Mouse (Mus musculus) neural tube, embryonic 13.5 days (tissue): ENCODE data around the gene Tent5b. TPM values are rescaled to one million over a fixed set of nuclear protein-coding genes. Genes with fewer than 3 reads are reported as not detected.

ENCODE experiments used
- ATAC-seq: fragments of 200-750 bp; cut with Nextera tagmentation; 2 replicates; pipeline ENCODE4 v1.8.0; 2017; ENCODE audit warnings: low read depth, mild to moderate bottlenecking, moderate TSS enrichment, moderate library complexity
- H3K27ac ChIP-seq: fragments of 300-500 bp; sonication (generic); replicated peaks from 2 replicates; pipeline ENCODE4 v1.5.1; 2015; ENCODE audit warnings: moderate library complexity, mild to moderate bottlenecking, inconsistent platforms
- H3K27me3 ChIP-seq: fragments of 300-500 bp; sonication (generic); 2 replicates; pipeline ENCODE4 v1.6.1; 2015; ENCODE audit warnings: mild to moderate bottlenecking, inconsistent platforms
- H3K36me3 ChIP-seq: fragments of 300-500 bp; sonication (generic); 2 replicates; pipeline ENCODE4 v1.6.1; 2015; ENCODE audit warnings: mild to moderate bottlenecking, inconsistent platforms
- H3K4me1 ChIP-seq: fragments of 300-500 bp; sonication (generic); replicated peaks from 2 replicates; pipeline ENCODE4 v1.6.1; 2015; ENCODE audit warnings: inconsistent platforms
- H3K4me2 ChIP-seq: fragments of 300-500 bp; sonication (generic); 2 replicates; pipeline ENCODE4 v1.6.1; 2015; ENCODE audit warnings: inconsistent platforms, mild to moderate bottlenecking, moderate library complexity
- H3K4me3 ChIP-seq: fragments of 300-500 bp; sonication (generic); 2 replicates; pipeline ENCODE4 v1.5.1; 2015; ENCODE audit warnings: mild to moderate bottlenecking, inconsistent platforms
- H3K9ac ChIP-seq: fragments of 300-500 bp; sonication (generic); 2 replicates; pipeline ENCODE4 v1.6.1; 2015; ENCODE audit warnings: moderate library complexity, mild to moderate bottlenecking, inconsistent platforms
- H3K9me3 ChIP-seq: fragments of 300-500 bp; sonication (generic); 2 replicates; pipeline ENCODE4 v1.6.1; 2016; ENCODE audit warnings: inconsistent platforms
- WGBS: fragments of 180-500 bp; shearing (Covaris S2); methylation state at CpG from one replicate; pipeline ENCODE4 v1.1.7; 2015; 5-methylcytosine and 5-hydroxymethylcytosine counted together
- polyA plus RNA-seq: library from polyadenylated mRNA; unstranded; fragments of >200 nt; fragmentation: Nextera tagmentation; extraction: Ambion mirVana; gene quantifications from 2 replicates; pipeline ENCODE4 v1.2.1, GENCODE M21; 2015

The Tent5b gene
- polyA plus RNA-seq, 1 experiment from 2014 or later, result 0.14 TPM

DNA sequence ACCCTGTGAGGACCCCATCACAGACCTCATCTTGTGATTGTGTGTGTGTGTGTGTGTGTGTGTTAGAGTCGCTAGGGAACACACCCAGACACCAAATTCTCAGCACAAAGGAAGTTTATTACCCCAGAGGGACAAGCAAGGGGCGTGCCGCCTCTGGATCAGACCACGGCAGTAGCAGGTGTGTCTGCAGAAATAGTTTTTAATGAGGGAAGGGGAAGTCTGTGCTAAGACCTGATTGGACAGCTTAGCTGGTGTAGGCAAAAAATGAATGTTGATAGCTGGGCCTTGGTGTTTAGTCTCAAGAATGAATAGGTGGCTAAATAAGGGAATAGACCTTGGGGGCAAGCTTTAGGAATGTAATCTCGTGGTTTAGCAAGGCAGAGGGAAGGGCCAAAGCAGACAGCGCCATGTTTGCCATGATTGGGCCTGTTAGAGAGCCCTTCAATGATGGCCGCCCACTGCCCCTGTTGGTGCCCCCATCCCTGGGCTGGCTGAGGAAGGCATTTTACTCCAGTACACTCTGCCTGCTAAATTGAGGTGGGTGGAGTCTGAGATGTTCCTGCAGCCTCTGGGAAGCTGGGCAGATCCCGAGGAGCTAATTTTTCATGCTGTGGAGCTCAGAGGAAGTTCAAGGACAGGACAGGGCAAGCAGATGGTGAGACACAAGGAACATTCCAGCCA lies 31.1 kb upstream of the Tent5b start:
- Histone ChIP-seq H3K9me3 (no peaks in the 10 kb centered on the region), H3K9ac (no peak overlapping the region), H3K4me1 (0 out of 2 replicates have a peak, but pooled peaks cover 12% of the 10 kb centered on the region), H3K4me2 (no peak overlapping the region), H3K27ac (no peak overlapping the region), H3K4me3 (no peak overlapping the region), H3K36me3 (no peaks in the 10 kb centered on the region), H3K27me3 (no peaks in the 10 kb centered on the region)
- WGBS, result 50% methylated on average over 8 of the region's 8 CpGs
- ATAC-seq, result no peak

DNA sequence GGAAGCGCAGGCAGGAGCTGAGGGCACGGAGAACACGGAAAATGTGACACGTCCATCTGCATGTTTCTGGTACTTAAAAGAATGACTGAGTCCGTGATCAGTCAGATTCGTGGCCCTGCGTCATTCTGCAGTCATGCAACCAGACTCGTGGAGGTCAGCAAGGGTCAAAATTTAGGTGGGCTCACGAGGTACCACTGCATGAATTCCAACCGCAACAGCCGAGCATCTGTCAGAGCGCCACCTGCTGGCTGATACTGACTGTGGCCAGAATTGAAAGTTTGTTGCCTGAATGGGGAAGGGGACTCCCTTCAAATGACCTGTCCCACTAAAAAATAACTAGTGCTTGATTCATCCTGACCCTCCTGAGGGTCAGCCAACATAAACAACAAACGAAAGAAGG lies 30.2 kb upstream of the Tent5b start:
- Histone ChIP-seq H3K9ac (no peak overlapping the region), H3K9me3 (no peaks in the 10 kb centered on the region), H3K36me3 (no peaks in the 10 kb centered on the region), H3K4me2 (0 out of 2 replicates have a peak overlapping the region, but pooled peaks have one; percentile 11), H3K27me3 (no peaks in the 10 kb centered on the region), H3K4me1 (0 out of 2 replicates have a peak, but pooled peaks cover 12% of the 10 kb centered on the region), H3K27ac (no peak overlapping the region), H3K4me3 (no peak overlapping the region)
- 17% methylated on average over 13 of the region's 13 CpGs for WGBS
- ATAC-seq, result no peak

DNA sequence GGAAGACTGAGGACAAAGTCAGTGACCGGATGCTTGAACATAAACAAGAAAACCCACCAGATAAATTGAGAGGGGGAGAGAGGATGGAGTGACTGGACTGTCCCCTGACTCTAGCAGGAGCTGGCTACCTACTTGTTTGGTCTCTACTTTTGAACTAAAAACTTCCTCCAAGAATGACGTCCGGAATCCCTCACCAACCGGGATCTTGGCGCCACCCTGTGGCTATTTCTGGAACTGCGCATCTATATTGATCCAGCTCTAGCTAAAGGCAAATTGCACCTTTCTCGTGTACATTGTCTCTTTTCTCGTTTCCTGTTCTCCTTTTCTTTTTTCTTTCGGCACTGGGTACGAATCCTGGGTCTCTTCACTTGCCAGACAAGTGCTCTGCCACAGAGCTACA lies 28.4 kb upstream of the Tent5b start:
- Histone ChIP-seq H3K4me2 (no peak overlapping the region), H3K27ac (no peak overlapping the region), H3K4me3 (no peak overlapping the region), H3K9me3 (no peaks in the 10 kb centered on the region), H3K9ac (no peak overlapping the region), H3K36me3 (no peaks in the 10 kb centered on the region), H3K4me1 (0 out of 2 replicates have a peak, but pooled peaks cover 12% of the 10 kb centered on the region), H3K27me3 (no peaks in the 10 kb centered on the region)
- WGBS, result 14% methylated on average over 10 of the region's 10 CpGs
- ATAC-seq, result no peak

DNA sequence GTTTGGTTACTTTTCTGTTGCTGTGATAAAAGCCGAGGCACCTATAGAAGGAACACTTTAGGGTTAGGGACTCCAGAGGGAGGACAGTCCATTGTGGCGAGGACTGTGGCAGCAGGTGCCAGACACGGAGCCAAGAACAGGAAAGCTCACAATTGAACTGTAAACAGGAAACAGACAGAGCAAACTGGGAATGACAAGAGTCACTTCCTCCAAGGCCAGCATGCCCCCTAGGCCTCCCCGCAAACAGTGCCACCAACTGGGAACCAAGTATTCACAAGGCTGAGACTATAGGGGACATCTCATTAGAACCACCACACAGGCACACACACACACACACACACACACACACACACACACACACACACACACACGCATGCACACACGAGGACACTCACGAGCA lies 27.5 kb upstream of the Tent5b start:
- Histone ChIP-seq H3K9me3 (no peaks in the 10 kb centered on the region), H3K9ac (no peak overlapping the region), H3K4me1 (0 out of 2 replicates have a peak, but pooled peaks cover 12% of the 10 kb centered on the region), H3K27ac (no peak overlapping the region), H3K27me3 (no peaks in the 10 kb centered on the region), H3K4me3 (no peak overlapping the region), H3K4me2 (no peak overlapping the region), H3K36me3 (no peaks in the 10 kb centered on the region)
- whole genome bisulfite sequencing, result 73% methylated on average over 7 of the region's 7 CpGs
- no peak for ATAC-seq

DNA sequence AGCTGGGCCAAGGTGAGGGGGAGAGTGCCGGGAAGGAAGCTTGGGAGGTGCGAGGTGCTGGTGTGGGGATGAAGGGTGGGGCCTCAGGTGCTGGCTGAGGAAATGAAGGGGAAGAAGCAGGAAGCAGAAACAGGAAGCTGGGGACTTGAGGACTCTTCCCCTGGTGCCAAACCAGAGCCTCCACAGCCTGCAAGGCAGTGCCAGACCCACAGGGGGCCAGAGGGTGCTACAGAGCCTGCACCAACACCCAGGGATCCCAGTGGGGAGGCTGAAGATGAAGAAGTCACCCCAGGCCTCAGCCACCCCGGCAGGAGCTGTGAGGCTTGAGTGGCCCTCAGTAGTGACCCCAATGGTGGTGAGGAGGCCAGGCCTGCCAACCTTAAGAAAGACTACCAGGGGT lies 21.9 kb upstream of the Tent5b start:
- H3K9ac ChIP-seq, result no peak overlapping the region
- H3K4me2 ChIP-seq, result no peak overlapping the region
- H3K9me3 ChIP-seq, result no peaks in the 10 kb centered on the region
- no peaks in the 10 kb centered on the region for H3K36me3 ChIP-seq
- no peak overlapping the region for H3K4me3 ChIP-seq
- no peak overlapping the region for H3K27ac ChIP-seq
- ATAC-seq, result no peak
- no peaks in the 10 kb centered on the region for H3K27me3 ChIP-seq
- WGBS, result 75% methylated on average over 3 of the region's 3 CpGs
- H3K4me1 ChIP-seq, result no peaks in the 10 kb centered on the region

DNA sequence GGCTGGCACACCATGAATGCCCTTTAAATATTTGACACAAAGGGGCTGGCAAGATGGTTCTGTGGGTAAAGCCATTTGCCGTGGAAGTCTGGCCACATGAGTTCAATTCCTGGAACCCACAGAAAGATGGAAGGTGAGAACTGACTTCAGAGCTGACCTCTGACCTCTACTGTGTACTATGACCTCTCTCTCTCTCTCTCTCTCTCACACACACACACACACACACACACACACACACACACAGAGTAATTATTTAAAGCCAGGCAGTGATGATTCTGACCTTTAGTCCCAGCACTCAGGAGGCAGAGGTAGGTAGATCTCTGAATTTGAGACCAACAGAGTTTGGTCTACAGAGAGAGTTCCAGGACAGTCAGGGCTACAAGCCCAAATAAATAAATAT lies 19.9 kb upstream of the Tent5b start:
- Histone ChIP-seq H3K4me2 (no peak overlapping the region), H3K36me3 (no peaks in the 10 kb centered on the region), H3K27ac (no peak overlapping the region), H3K4me3 (no peak overlapping the region), H3K4me1 (no peaks in the 10 kb centered on the region), H3K27me3 (no peaks in the 10 kb centered on the region), H3K9me3 (no peaks in the 10 kb centered on the region), H3K9ac (no peak overlapping the region)
- no peak for ATAC-seq
- 92% methylated on average over 1 of the region's 1 CpGs for WGBS

DNA sequence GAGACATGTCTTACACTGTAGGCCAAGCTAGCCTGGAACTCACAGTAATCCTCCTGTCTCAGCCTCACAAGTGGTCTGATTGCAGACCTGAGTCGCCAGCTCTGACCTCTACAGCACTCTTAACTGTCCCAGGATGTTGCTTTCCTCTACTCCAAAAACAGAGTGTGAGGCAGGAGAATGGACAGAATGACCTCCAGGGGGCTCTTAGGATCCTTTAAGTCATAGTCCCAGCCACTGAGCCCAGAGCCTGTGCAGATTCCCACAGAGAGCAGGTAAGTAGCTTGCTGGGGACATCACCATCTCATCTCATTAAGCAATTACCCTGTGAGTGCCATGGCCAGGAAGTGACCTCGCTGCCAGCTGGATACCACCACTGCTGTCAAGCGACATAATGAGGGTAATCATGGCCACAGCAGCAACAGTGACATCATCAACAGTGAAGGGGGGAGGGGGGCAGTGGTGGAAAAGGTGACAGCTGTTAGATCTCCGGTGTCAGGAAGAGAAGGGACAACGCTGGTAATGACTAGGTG lies 19.1 kb upstream of the Tent5b start:
- Histone ChIP-seq H3K36me3 (no peaks in the 10 kb centered on the region), H3K27me3 (no peaks in the 10 kb centered on the region), H3K9ac (no peak overlapping the region), H3K9me3 (no peaks in the 10 kb centered on the region), H3K27ac (no peak overlapping the region), H3K4me2 (no peak overlapping the region), H3K4me1 (no peaks in the 10 kb centered on the region), H3K4me3 (no peak overlapping the region)
- ATAC-seq, result no peak
- WGBS, result 36% methylated on average over 5 of the region's 5 CpGs

DNA sequence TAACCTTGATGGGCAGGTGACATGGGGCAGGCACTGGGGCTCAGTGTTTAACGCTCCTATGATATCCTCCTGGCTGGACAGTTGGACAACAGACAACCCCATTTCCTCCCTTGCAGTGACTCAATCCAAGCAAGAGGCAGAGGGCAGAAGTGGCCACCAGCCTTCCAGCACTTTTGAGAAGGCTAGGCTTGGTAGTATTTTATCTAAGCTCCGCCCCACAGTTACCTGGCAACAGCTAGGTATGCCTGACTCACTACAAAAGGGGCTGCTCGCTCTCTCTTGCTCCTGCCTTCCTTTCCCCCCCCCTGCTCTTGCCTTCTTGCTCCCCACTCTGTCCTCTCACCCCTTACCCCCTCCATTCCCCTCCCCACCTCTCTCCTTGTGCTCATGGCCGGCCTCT lies 18.6 kb upstream of the Tent5b start:
- Histone ChIP-seq H3K4me2 (no peak overlapping the region), H3K27ac (no peak overlapping the region), H3K9me3 (no peaks in the 10 kb centered on the region), H3K36me3 (no peaks in the 10 kb centered on the region), H3K9ac (no peak overlapping the region), H3K4me3 (no peak overlapping the region), H3K27me3 (no peaks in the 10 kb centered on the region), H3K4me1 (no peaks in the 10 kb centered on the region)
- WGBS, result 78% methylated on average over 4 of the region's 4 CpGs
- no peak for ATAC-seq

DNA sequence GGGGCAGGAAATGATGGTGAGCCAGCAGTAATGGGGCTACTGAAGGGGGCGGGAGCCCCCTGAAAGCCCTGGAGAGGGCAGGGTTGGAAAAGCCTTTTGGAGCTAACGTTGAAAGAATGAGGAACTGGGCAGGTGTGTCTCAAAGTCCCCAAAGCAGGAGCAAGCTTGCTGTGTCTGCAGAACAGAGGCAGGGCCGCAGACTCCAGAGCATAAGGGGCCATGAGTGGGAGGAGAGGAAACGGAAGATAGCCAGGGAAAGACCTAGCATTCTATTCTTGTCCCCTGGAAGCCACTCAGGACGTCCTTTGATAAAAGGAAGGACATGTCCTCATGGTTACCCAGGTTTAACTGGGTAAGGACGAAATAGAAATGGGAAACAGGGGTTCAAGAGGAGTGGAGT lies 16.7 kb upstream of the Tent5b start:
- Histone ChIP-seq H3K4me1 (peaks cover 5% of the 10 kb centered on the region), H3K27ac (no peak overlapping the region), H3K9ac (no peak overlapping the region), H3K36me3 (no peaks in the 10 kb centered on the region), H3K4me2 (no peak overlapping the region), H3K4me3 (no peak overlapping the region), H3K27me3 (peaks cover 5% of the 10 kb centered on the region), H3K9me3 (no peaks in the 10 kb centered on the region)
- 62% methylated on average over 6 of the region's 6 CpGs for WGBS
- no peak for ATAC-seq

DNA sequence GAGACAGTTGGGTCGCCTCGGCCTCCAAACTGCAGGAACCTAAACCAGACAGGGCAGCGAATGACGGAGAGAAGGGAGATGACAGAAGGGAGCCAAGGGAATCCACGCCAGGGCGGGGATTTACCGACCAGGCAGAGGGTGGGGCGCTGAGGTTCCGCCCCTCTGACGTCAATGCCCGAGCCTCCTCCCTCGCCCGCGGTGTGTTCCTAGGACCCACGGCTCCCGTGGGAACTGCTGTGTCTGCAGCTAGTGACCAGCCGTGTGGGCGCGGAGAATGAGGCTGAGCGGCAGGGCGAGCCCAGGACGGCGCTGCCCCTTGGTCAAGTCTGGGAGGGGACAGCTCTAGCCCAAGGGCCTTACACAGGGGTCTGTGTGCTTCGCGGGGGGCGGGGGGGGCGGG lies 11.9 kb upstream of the Tent5b start:
- peaks cover 21% of the 10 kb centered on the region for H3K27me3 ChIP-seq
- peak; percentile 72; the same call in 1 of the 2 replicates for ATAC-seq
- no peaks in the 10 kb centered on the region for H3K36me3 ChIP-seq
- no peaks in the 10 kb centered on the region for H3K9me3 ChIP-seq
- 0% methylated on average over 25 of the region's 27 CpGs for WGBS
- peaks cover 18% of the 10 kb centered on the region for H3K4me1 ChIP-seq
- H3K27ac ChIP-seq, result no peak overlapping the region
- peak overlapping the region; percentile 55 for H3K9ac ChIP-seq
- H3K4me2 ChIP-seq, result peak overlapping the region; percentile 64
- H3K4me3 ChIP-seq, result peak overlapping the region; percentile 39

DNA sequence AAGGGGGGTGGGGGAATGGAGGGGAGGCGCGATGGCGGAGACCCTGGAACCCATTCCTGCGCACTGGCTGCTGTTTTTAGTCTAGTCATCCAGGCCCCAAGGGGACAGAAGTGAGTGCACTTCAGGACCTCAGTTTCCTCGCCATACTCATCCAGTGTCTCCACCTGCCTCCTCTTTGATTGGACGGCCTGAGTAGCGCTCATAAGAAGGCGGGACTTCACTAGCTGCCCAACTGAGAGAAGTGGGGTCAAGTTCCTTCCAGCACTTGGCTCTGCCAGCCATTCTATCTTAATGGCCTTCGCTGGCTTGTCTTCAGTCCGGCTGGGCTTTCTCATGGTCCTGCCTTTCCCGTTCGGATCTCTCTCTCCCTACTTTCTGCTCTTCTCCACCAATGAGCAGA lies 10.8 kb upstream of the Tent5b start:
- H3K36me3 ChIP-seq, result no peaks in the 10 kb centered on the region
- no peak overlapping the region for H3K4me2 ChIP-seq
- no peaks in the 10 kb centered on the region for H3K9me3 ChIP-seq
- no peak for ATAC-seq
- H3K4me3 ChIP-seq, result no peak overlapping the region
- no peak overlapping the region for H3K9ac ChIP-seq
- 15% methylated on average over 12 of the region's 12 CpGs for WGBS
- peaks cover 21% of the 10 kb centered on the region for H3K27me3 ChIP-seq
- no peak overlapping the region for H3K27ac ChIP-seq
- H3K4me1 ChIP-seq, result peaks cover 18% of the 10 kb centered on the region

DNA sequence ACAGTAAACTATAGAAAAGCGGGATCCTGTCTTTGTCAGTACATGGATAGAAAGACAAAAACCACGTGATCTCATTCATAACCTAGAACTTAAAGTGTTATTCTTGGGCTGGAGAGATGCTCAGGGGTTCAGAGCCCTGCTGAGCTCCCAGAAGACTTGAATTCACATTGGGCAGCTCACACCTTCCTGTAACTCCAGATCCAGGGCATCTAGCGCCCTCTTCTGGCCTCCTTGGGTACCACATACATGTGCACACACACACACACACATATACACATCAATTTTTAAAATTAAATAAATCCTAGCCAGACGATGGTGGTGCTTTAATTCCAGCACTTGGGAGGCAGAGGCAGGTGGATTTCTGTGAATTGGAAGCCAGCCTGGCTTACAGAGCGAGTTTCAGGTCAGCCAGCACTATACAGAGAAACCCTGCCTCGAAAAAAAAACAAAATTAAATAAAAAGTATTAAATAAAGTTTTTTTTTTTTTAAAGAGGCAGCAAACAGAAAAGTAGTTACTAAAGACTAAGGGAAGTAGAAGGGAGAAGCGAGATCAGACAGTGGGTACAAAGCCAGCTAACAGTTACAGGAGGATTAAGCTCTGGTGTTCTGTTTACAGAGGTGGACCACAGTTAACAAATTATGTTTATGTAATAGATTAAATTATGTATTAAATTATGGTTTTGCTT lies 8.7 kb upstream of the Tent5b start:
- no peak overlapping the region for H3K4me3 ChIP-seq
- H3K9me3 ChIP-seq, result no peaks in the 10 kb centered on the region
- no peak overlapping the region for H3K4me2 ChIP-seq
- H3K36me3 ChIP-seq, result no peaks in the 10 kb centered on the region
- H3K4me1 ChIP-seq, result peaks cover 18% of the 10 kb centered on the region
- H3K9ac ChIP-seq, result no peak overlapping the region
- H3K27me3 ChIP-seq, result peaks cover 32% of the 10 kb centered on the region
- H3K27ac ChIP-seq, result no peak overlapping the region
- 75% methylated on average over 7 of the region's 7 CpGs for WGBS
- no peak for ATAC-seq
